Mouse (Mus musculus): Measurements from ENCODE around the gene Prss41.

Gene Prss41

GRCm38 (mm10) chr17:23828271-23829001 lies 15.5 kb downstream of the Prss41 start:
- peak in 1 of 2 experiments; percentile 57 for DNase-seq (ENCODE audit: low spot score in 2 of 2)

GRCm38 (mm10) chr17:23825591-23825990 lies 18.4 kb downstream of the Prss41 start:
- DNase-seq (ENCODE audit: low spot score in 2 of 2): no peak

- no peak for DNase-seq (ENCODE audit: low spot score in 2 of 2)
Observed at GRCm38 (mm10) chr17:23823614-23824013, 20.4 kb downstream of the Prss41 start.

- DNase-seq (ENCODE audit: low spot score in 2 of 2): no peak
Observed at GRCm38 (mm10) chr17:23823018-23823417, 21.0 kb downstream of the Prss41 start.

GRCm38 (mm10) chr17:23822094-23822493 lies 21.9 kb downstream of the Prss41 start:
- no peak for DNase-seq (ENCODE audit: low spot score in 2 of 2)

GRCm38 (mm10) chr17:23820731-23821130 lies 23.2 kb downstream of the Prss41 start:
- no peak for DNase-seq (ENCODE audit: low spot score in 2 of 2)

GRCm38 (mm10) chr17:23819235-23819634 lies 24.7 kb downstream of the Prss41 start:
- no peak for DNase-seq (ENCODE audit: low spot score in 2 of 2)

GRCm38 (mm10) chr17:23818579-23818978 lies 25.4 kb downstream of the Prss41 start:
- no peak for DNase-seq (ENCODE audit: low spot score in 2 of 2)

GRCm38 (mm10) chr17:23815641-23816040 lies 28.3 kb downstream of the Prss41 start:
- no peak for DNase-seq (ENCODE audit: low spot score in 2 of 2)

GRCm38 (mm10) chr17:23807918-23808317 lies 36.1 kb downstream of the Prss41 start:
- DNase-seq (ENCODE audit: low spot score in 2 of 2): no peak

- DNase-seq (ENCODE audit: low spot score in 2 of 2): peak in 1 of 2 experiments; percentile 36
Observed at GRCm38 (mm10) chr17:23806867-23807266, 37.1 kb downstream of the Prss41 start.

GRCm38 (mm10) chr17:23804426-23805085 lies 39.4 kb downstream of the Prss41 start:
- DNase-seq (ENCODE audit: low spot score in 2 of 2): no peak

- DNase-seq (ENCODE audit: low spot score in 2 of 2): peak; percentile 37 to 53
Observed at GRCm38 (mm10) chr17:23803366-23804041, 40.5 kb downstream of the Prss41 start.

- peak; percentile 85 to 97 for DNase-seq (ENCODE audit: low spot score in 2 of 2)
Observed at GRCm38 (mm10) chr17:23802746-23803365, 41.1 kb downstream of the Prss41 start.

- no peak for DNase-seq (ENCODE audit: low spot score in 2 of 2)
Observed at GRCm38 (mm10) chr17:23801627-23802026, 42.3 kb downstream of the Prss41 start.

- no peak for DNase-seq (ENCODE audit: low spot score in 2 of 2)
Observed at GRCm38 (mm10) chr17:23797316-23797715, 46.7 kb downstream of the Prss41 start.

GRCm38 (mm10) chr17:23795323-23795722 lies 48.6 kb downstream of the Prss41 start:
- no peak for DNase-seq (ENCODE audit: low spot score in 2 of 2)

GRCm38 (mm10) chr17:23791079-23791357 lies 53.0 kb downstream of the Prss41 start:
- no peak for DNase-seq (ENCODE audit: low spot score in 2 of 2)

- peak; percentile 45 to 63 for DNase-seq (ENCODE audit: low spot score in 2 of 2)
Observed at GRCm38 (mm10) chr17:23790269-23791078, 53.5 kb downstream of the Prss41 start, which contains the start of gene Srrm2. Gene Srrm2, plus strand, starts transcription at chr17:23790532.

GRCm38 (mm10) chr17:23789749-23790268 lies 54.2 kb downstream of the Prss41 start:
- DNase-seq (ENCODE audit: low spot score in 2 of 2): no peak

- DNase-seq (ENCODE audit: low spot score in 2 of 2): no peak
Observed at GRCm38 (mm10) chr17:23788973-23789372, 55.0 kb downstream of the Prss41 start.
